Mouse (Mus musculus): ENCODE measurements around the gene Phldb2. TPM values are rescaled to one million over a fixed set of nuclear protein-coding genes. Genes with fewer than 3 reads are reported as not detected.

The Phldb2 gene
- total and polyA plus RNA-seq, 3 experiments, result 0.04 TPM; not detected in 2

DNA sequence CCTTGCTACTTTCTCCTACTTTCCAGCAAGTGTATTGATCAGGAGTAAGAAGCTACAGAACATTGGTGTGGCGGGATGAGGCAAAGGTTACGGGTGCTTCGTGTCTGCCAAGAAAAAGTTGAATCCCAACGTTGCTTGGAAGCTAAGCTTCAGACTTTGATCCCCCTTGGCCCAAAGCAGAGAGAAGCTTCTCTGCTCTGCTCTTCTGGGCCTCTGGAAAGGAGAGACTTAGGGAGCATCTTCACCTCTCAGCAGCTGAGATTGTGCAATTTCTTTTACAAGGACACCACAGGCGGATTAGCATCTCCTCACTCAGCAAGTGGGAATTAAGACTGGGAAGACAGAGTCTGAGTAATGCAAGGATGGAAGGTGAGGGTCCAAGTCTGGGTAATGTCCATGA lies 26.5 kb downstream of the Phldb2 start:
- in situ Hi-C loops (cut with MboI; ENCODE audit: low pct_ligation_motif_present, low pct_unique_long_range_greater_than_20kb, low sequenced_read_pairs), result no loop called here
- H3K27me3 ChIP-seq (replicated peaks), result no peaks in the 10 kb centered on the region

GRCm38 (mm10) chr16:45923731-45924424 lies 29.5 kb downstream of the Phldb2 start:
- in situ Hi-C loops (cut with MboI; ENCODE audit: low pct_ligation_motif_present, low pct_unique_long_range_greater_than_20kb, low sequenced_read_pairs) (no loop called here), dilution Hi-C loops (cut with MboI; ENCODE audit: extremely low pct_ligation_motif_present, extremely low pct_unique_long_range_greater_than_20kb, low sequenced_read_pairs) (no loop called here)
- no peak for DNase-seq (ENCODE audit: extremely low read depth)
- H3K27me3 ChIP-seq (replicated peaks), result no peaks in the 10 kb centered on the region
- no peak for TF ChIP-seq MAFK (IDR thresholded peaks at IDR 0.05; ENCODE audit: insufficient replicate concordance, low read length)
- no peak for TF ChIP-seq RCOR1 (conservative IDR thresholded peaks at IDR 0.05; ENCODE audit: low read depth, low read length)
- TF ChIP-seq GABPA (IDR thresholded peaks at IDR 0.05; ENCODE audit: insufficient replicate concordance, low read depth, low read length), result no peak
- TF ChIP-seq NRF1 (IDR thresholded peaks at IDR 0.05; ENCODE audit: low read depth, low read length), result no peak
- TF ChIP-seq NELFE (IDR thresholded peaks at IDR 0.05; ENCODE audit: low read depth, low read length), result no peak
- TF ChIP-seq SIN3A (IDR thresholded peaks at IDR 0.05; ENCODE audit: low read length), result no peak
- no peak for TF ChIP-seq MYC (IDR thresholded peaks at IDR 0.05; ENCODE audit: low read depth, low read length)
- TF ChIP-seq MAZ (IDR thresholded peaks at IDR 0.05; ENCODE audit: low read depth, low read length), result no peak
- no peak for TF ChIP-seq ETS1 (conservative IDR thresholded peaks at IDR 0.05; ENCODE audit: low read depth, low read length)
- TF ChIP-seq ZKSCAN1 (IDR thresholded peaks at IDR 0.05; ENCODE audit: borderline replicate concordance, low read depth, low read length), result no peak
- no peak for TF ChIP-seq ZC3H11A (IDR thresholded peaks at IDR 0.05; ENCODE audit: low read depth, low read length)
- TF ChIP-seq MEF2A (IDR thresholded peaks at IDR 0.05; ENCODE audit: borderline replicate concordance, low read depth, low read length), result no peak
- no peak for TF ChIP-seq JUND (conservative IDR thresholded peaks at IDR 0.05; ENCODE audit: low read depth, low read length)
- no peak for TF ChIP-seq TCF12 (IDR thresholded peaks at IDR 0.05; ENCODE audit: low read depth, low read length)
- H3K9ac ChIP-seq (ENCODE audit: insufficient read depth, low read depth), result no peak overlapping the region
- no peaks in the 10 kb centered on the region for H3K36me3 ChIP-seq (replicated peaks in 1 of 2; ENCODE audit: control insufficient read depth in 1 of 2, insufficient read depth in 1 of 2, low read length in 1 of 2)
- H3K4me2 ChIP-seq (ENCODE audit: insufficient read depth, low read depth, poor library complexity, severe bottlenecking), result no peak overlapping the region
- H3K27ac ChIP-seq (ENCODE audit: insufficient read depth, low read depth), result no peak overlapping the region
- H3K79me2 ChIP-seq (replicated peaks; ENCODE audit: control insufficient read depth, extremely low read depth, insufficient read depth, poor library complexity, severe bottlenecking), result no peaks in the 10 kb centered on the region
- H3K9me3 ChIP-seq (replicated peaks; ENCODE audit: low read length), result no peaks in the 10 kb centered on the region
- no peak overlapping the region for H3K4me3 ChIP-seq (replicated peaks in 1 of 3; ENCODE audit: low read depth in 2 of 3, low read length in 2 of 3, poor library complexity in 1 of 3)
- H3K4me1 ChIP-seq (ENCODE audit: control insufficient read depth in 1 of 2, insufficient read depth in 2 of 2), result no peaks in the 10 kb centered on the region

More for the DNA sequence above, 26.5 kb downstream of the Phldb2 start:
- H3K36me3 ChIP-seq (replicated peaks in 1 of 2; ENCODE audit: control insufficient read depth in 1 of 2, insufficient read depth in 1 of 2, low read length in 1 of 2), result no peaks in the 10 kb centered on the region
- no peak overlapping the region for H3K4me2 ChIP-seq (ENCODE audit: insufficient read depth, low read depth, poor library complexity, severe bottlenecking)
- TF ChIP-seq MXI1 (IDR thresholded peaks at IDR 0.05; ENCODE audit: low read depth, low read length), result no peak
- TF ChIP-seq PAX5 (IDR thresholded peaks at IDR 0.05; ENCODE audit: low read length), result no peak
- no peak for TF ChIP-seq SMC3 (IDR thresholded peaks at IDR 0.05; ENCODE audit: low read depth, low read length)
- TF ChIP-seq CTCF (conservative IDR thresholded peaks at IDR 0.05 in 1 of 2, IDR thresholded peaks at IDR 0.05 in 1 of 2; ENCODE audit: low read depth in 2 of 2, low read length in 2 of 2), result no peak
- TF ChIP-seq JUND (conservative IDR thresholded peaks at IDR 0.05; ENCODE audit: low read depth, low read length), result no peak
- no peak for TF ChIP-seq NRF1 (IDR thresholded peaks at IDR 0.05; ENCODE audit: low read depth, low read length)
- no peak for TF ChIP-seq RAD21 (IDR thresholded peaks at IDR 0.05; ENCODE audit: low read depth, low read length)
- no peak for TF ChIP-seq ETS1 (conservative IDR thresholded peaks at IDR 0.05; ENCODE audit: low read depth, low read length)
- TF ChIP-seq KAT2A (IDR thresholded peaks at IDR 0.05; ENCODE audit: insufficient replicate concordance, low read length), result no peak
- TF ChIP-seq RCOR1 (conservative IDR thresholded peaks at IDR 0.05; ENCODE audit: low read depth, low read length), result no peak
- no peak for TF ChIP-seq MAFK (IDR thresholded peaks at IDR 0.05; ENCODE audit: insufficient replicate concordance, low read length)
- TF ChIP-seq BHLHE40 (IDR thresholded peaks at IDR 0.05; ENCODE audit: low read depth, low read length), result no peak
- no peak for TF ChIP-seq ZMIZ1 (IDR thresholded peaks at IDR 0.05; ENCODE audit: low read depth, low read length)
- no peak for TF ChIP-seq ZNF384 (IDR thresholded peaks at IDR 0.05; ENCODE audit: low read depth, low read length)
- no peak for DNase-seq (ENCODE audit: extremely low read depth)
- no peaks in the 10 kb centered on the region for H3K9me3 ChIP-seq (replicated peaks; ENCODE audit: low read length)
- dilution Hi-C loops (cut with MboI; ENCODE audit: extremely low pct_ligation_motif_present, extremely low pct_unique_long_range_greater_than_20kb, low sequenced_read_pairs), result no loop called here
- no peak overlapping the region for H3K27ac ChIP-seq (ENCODE audit: insufficient read depth, low read depth)
- H3K4me3 ChIP-seq (replicated peaks in 1 of 3; ENCODE audit: low read depth in 2 of 3, low read length in 2 of 3, poor library complexity in 1 of 3), result no peak overlapping the region
- H3K4me1 ChIP-seq (ENCODE audit: control insufficient read depth in 1 of 2, insufficient read depth in 2 of 2), result 0 out of 4 replicates have a peak, but pooled peaks cover 0 to 3% of the 10 kb centered on the region in 2 experiments
- no peaks in the 10 kb centered on the region for H3K79me2 ChIP-seq (replicated peaks; ENCODE audit: control insufficient read depth, extremely low read depth, insufficient read depth, poor library complexity, severe bottlenecking)
- no peak overlapping the region for H3K9ac ChIP-seq (ENCODE audit: insufficient read depth, low read depth)
